Mouse (Mus musculus): ENCODE measurements at regions not wholly inside any gene's neighbourhood (a gene's known extent, or its start where the extent isn't known, plus 50 kb on each side); places are given as distances from the start of the nearest gene placed in this dataset.

DNA sequence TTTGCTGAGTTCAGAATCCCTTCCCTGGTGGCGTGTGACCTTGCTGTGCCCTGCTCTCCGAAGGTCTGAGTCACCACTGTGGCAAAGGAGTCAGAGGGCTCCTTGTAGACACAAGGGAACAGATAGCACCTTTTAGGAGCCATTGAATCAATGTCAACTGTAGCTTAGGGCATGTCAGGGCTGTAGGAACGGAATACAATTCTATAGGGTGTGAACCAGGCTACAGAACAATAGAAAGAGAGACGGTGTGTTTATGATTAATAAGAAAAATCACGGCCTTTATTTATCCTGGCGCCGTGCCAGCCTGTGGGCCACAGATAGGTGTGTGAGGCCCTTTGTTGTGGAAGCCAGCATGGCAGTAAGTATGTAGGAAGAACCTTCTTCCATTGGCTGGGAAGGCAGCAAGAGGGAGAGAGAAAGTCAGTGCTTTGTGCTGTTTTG, 228.4 kb upstream of the Foxq1 start:
- peak; percentile 40 for DNase-seq (ENCODE audit: extremely low read depth, low read depth, low spot score)

- DNase-seq (ENCODE audit: extremely low read depth, low read depth, low spot score): peak; percentile 78
Measured at GRCm38 (mm10) chr13:31328756-31329155, 227.2 kb upstream of the Foxq1 start.

DNA sequence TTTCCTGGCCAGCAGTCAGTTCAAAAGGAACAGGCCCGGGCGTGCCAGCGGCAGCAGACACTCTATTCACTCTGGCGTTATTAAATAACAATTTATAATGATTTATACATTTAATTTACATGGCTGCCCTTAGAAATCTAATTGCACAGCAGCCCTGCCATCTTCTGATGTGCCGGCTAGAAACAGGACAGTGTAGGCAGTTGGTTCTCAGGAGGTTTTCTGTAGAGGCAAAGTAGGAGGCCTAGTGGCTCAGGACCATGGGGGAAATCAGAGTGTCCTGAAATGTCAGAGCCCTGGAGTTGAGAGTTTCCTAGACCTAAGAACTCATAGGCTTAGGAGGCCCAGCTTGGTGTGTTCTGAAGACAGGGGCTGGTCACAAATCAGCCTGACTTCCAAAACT, 225.2 kb upstream of the Foxq1 start:
- no peak for DNase-seq (ENCODE audit: extremely low read depth, low read depth, low spot score)

DNA sequence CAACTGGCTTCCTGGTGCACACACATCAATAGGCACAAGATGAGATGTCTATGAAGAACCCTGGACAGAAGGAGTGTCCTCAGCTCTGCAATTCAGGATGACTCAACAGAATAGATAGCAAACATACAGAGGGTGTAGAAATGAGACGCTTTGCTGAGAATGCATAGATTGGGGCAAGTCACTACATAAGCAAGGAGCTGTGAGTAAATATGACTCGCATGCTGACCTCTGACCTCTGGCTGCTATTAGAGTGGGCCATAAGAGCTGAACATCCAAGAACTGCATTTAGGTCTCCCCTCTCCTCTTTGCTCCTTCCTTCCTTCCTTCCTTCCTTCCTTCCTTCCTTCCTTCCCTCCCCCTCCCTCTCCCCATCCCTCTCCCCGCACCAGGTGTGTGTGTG, 221.0 kb upstream of the Foxq1 start:
- DNase-seq (ENCODE audit: extremely low read depth, low read depth, low spot score): no peak

- DNase-seq (ENCODE audit: extremely low read depth, low read depth, low spot score): no peak
Measured at GRCm38 (mm10) chr13:31337631-31338030, 218.3 kb upstream of the Foxq1 start.

DNA sequence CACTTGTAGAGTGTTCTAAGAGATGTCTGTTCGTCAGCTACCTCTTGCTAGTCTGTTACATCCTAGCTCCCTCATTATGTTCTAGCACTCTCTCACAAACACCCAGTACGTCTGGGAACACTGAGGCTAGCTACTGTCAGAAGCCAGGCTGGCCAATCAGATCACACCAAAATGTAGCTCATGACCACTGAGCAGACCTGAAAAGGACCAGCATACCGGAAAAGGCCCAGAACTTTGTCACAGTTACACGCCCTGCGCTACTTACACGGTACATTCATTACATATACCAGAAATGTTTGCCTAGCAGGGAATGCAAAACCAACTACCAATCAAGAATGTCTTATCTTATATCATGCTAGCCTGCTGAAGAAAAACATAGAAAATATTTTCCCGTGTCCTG, 216.5 kb upstream of the Foxq1 start:
- no peak for DNase-seq (ENCODE audit: extremely low read depth, low read depth, low spot score)

DNA sequence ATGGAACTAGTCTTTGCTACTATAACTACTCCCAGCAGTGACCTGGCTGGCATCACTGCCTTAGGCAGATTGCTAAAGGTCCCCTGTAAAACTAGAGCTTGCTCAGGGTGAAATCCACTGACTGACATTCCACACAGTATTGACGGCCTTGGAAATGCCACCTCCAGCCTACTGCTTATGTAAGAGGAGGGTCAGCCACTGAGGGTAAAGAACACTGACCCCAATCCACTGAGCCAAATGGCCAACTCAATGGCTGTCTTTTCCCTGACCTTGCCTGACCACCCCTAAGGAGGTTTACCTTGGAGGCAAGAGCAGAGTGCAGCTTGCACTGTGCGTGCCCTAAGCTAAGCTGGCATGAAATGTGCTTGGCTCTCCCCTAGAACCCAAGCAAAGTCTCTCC, 216.0 kb upstream of the Foxq1 start:
- no peak for DNase-seq (ENCODE audit: extremely low read depth, low read depth, low spot score)

- no peak for DNase-seq (ENCODE audit: extremely low read depth, low read depth, low spot score)
Measured at GRCm38 (mm10) chr13:31340363-31340948, 215.5 kb upstream of the Foxq1 start.

DNA sequence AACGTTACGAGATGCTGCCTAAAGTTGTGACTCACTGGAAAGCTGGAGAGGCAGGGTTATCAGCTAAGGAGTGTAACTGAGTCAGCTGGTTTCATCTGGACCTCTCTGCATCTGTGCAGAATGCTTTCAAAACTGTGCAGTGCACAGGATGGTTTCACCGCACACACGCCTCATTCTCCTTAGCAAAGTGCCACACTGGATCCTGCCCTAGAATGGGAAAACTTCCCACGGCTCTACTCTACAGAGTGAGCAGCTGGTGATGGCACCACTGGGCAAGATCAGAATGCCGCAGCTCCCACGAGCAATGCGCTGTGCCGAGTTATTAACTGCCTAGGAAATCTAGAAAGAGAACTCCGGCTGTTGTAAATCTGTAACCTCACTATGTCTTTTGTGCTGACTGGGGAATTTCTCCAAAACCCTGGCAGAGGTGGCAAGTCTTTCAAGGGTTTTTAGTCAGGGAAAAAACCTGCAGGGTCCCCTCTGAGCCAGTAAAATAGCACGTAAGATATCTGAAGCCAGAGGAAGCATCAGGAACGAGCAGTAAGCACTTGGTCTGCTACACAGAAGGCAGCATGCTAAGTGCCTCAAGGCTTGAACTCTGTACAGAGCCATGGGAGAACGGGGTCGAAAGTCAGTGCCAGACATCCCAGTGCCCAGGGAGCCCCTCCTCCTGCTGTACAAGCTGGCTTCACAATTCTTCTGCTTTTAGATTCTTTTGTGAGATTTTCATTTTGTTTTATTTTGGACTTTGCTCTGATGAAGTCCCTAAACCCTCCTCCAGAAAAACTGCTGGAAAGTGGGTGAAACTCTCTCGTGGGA, 214.4 kb upstream of the Foxq1 start:
- no peak for DNase-seq (ENCODE audit: extremely low read depth, low read depth, low spot score)

- no peak for DNase-seq (ENCODE audit: extremely low read depth, low read depth, low spot score)
Measured at GRCm38 (mm10) chr13:31346205-31346604, 209.7 kb upstream of the Foxq1 start.

DNA sequence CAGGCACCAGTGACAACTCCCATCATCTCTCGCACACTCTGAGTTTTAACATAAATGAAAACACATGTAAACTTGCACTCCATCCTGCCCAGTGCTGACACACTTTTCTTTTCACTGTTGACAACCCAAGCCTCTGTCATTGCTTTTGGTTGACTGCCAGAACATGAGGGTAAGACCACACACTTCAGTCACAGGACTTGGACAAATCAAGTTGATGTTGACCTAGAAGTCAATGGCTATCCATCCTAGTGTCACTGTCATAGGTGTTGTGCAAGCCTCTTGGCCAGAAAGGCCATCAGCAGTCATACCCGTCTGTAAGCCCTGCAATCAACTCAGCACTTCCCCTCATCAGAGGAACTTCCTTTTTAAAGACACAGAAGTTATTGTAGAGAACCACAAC, 208.9 kb upstream of the Foxq1 start:
- no peak for DNase-seq (ENCODE audit: extremely low read depth, low read depth, low spot score)

DNA sequence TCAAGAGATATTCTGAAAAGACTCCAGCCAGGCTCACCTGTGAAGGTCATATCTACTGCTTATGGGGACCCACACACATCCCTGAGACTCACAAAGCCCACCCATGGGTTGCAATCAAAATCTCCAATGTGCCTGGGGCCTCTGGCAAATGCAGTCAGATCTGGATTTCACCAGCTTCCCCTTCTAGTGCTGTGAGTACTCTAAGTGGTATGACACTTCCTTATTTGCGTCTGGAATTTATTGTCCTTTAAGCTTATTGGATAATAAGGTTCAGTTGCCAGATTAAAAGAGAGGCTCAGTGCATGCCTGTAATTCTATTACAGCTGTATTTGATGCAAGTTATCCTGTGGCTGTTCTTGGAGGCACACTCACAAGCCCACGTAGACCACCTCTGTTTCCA, 206.3 kb upstream of the Foxq1 start:
- no peak for DNase-seq (ENCODE audit: extremely low read depth, low read depth, low spot score)

DNA sequence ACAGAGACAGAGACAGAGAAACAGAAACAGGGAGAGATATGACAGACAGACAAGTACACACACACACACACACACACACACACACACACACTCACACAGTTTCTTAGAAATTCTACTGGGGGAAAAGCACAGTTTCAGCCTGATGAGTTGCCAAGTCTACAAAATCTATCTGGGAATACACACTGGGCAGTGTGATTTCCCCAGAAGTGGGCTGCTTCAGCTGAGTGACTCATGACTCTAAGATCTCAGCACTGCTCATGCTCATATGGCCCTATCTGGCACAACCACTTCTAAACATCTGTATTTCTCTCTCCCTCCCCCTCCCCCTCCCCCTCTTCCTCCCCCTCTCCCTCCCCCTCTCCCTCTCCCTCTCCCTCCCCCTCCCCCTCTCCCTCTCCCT, 204.5 kb upstream of the Foxq1 start:
- DNase-seq (ENCODE audit: extremely low read depth, low read depth, low spot score): no peak

DNA sequence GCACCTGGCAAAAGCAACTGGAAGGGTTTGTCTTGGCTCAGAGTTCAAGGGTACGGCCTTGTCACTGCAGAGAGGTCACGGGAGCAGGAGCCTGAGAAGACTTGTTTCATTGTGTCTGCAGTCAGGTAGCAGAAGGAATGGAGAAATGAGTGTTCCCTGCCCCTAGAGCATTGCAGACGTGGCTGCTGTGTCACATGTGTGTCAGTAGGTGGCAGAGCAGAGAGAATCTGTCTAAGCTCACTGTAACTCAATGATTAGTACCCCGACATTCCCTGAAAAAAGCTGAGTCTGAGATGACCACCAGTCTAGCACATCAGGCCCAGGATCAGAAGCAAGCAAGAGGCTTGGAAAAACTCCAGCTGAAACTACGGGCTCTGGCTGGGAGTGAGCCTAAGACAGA, 203.1 kb upstream of the Foxq1 start:
- no peak for DNase-seq (ENCODE audit: extremely low read depth, low read depth, low spot score)

GRCm38 (mm10) chr13:31359353-31359752, 196.6 kb upstream of the Foxq1 start:
- peak; percentile 84 for DNase-seq (ENCODE audit: extremely low read depth, low read depth, low spot score)

DNA sequence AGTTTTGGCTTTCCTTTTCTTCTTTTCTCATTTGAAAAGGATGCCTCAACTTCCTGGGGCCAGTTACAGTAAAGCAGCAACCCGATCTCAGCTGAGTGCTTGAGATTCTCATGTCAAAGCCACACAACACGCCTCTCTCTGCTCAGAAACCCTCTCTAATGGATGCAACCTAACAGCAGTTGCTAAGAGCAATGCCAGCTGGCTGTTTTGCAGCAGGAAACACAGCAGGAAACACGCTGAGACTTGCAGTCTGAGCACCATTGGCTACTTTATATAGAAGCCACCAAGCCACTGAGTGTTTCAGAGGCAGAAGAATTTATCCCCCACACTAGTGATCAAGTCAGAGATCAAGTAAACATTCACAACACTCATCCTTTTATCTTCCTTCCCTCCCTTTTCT, 193.5 kb upstream of the Foxq1 start:
- DNase-seq (ENCODE audit: extremely low read depth, low read depth, low spot score): peak; percentile 25

DNA sequence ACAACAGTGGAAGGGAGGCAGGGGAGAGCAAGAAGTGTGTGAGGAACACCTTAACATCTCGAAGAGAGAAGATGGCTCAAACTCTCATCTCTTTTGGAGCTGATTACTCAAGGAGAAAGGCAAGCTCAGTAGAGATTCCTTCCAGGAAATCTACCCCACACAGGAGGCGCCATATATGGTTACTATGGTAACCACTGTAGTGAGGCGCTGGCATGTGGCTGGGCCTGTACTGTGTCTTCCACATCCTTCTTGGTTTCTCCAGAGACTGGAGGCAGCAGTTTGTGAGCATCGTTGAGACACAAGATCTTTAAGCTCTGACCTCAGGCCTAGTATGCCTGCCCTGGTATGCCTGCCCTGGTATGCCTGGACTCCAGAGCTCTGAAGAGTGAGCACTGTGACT, 191.6 kb upstream of the Foxq1 start:
- no peak for DNase-seq (ENCODE audit: extremely low read depth, low read depth, low spot score)

DNA sequence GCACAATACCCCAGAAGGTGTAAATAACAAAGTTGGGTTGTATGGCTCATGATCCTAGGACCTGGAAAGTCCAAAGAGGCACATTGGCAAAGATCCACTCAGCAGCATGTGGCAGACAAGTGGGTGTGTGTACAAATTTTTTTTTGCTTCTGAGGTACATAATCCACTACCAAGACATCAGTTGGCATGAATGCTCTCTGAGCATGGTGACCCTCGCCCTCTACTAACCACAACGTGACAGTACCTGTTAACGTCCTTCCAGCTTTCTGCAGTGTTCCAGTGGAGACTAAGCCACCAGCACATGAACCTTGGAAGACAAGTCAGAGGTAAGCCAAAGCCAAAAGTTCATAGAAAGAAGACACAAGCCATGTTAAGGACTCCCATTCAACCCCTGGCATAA, 188.7 kb upstream of the Foxq1 start:
- no peak for DNase-seq (ENCODE audit: extremely low read depth, low read depth, low spot score)

DNA sequence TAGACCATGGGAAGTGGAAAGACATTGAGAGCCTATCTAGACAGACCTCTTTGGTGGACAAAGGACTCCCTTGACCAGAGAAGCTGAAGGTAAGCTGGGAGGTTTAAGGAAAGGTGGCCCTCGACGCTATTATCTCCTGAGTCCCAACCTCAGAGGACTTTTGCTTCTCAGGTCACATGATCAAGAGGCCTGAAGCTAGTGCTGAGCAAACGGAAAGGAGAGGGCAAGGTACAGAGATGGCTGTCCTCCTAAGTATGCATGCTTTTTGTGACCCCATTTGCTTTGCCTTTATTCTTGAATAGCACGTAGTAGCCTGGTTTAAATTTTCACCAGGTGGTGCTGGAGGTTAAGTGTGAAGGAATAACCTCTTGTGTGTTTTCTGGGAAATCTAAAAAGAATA, 186.8 kb upstream of the Foxq1 start:
- no peak for DNase-seq (ENCODE audit: extremely low read depth, low read depth, low spot score)

DNA sequence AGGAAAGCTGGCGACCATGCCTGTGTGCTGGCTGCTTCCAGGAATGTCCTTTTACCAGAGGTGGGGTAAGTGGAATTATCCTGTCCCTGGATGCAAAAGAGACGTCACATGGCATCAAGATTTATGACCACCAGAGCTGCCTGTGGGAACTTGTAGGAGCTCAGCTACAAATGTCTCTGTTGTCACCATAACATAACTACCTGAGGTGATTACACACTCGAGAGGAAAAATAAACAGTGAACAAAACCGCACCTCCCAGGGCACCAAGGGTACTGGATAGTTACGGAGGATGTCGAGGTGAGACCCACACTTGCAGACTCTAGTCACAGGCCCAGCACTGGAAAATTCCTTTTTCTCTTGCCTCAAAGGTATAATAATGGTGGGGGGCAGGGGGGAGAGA, 185.1 kb upstream of the Foxq1 start:
- DNase-seq (ENCODE audit: extremely low read depth, low read depth, low spot score): no peak

DNA sequence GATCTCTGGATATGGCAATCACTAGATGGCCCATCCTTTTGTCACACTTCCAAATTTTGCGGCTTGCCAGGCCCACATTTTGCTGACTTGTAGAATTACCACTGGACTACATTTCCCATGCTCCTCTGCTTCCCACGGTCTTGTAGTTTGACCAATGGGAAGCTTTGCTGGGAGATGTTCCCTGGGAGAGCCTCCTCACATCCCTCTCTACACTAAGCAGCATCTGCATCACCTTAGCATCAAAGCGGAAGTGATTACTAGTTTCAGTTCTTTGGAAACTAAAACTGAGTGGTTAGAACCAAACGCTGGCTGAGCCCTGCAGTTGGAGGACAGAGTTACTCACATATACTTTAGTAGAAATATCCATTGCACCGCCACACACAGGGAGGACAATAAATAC, 181.9 kb upstream of the Foxq1 start:
- DNase-seq (ENCODE audit: extremely low read depth, low read depth, low spot score): no peak

DNA sequence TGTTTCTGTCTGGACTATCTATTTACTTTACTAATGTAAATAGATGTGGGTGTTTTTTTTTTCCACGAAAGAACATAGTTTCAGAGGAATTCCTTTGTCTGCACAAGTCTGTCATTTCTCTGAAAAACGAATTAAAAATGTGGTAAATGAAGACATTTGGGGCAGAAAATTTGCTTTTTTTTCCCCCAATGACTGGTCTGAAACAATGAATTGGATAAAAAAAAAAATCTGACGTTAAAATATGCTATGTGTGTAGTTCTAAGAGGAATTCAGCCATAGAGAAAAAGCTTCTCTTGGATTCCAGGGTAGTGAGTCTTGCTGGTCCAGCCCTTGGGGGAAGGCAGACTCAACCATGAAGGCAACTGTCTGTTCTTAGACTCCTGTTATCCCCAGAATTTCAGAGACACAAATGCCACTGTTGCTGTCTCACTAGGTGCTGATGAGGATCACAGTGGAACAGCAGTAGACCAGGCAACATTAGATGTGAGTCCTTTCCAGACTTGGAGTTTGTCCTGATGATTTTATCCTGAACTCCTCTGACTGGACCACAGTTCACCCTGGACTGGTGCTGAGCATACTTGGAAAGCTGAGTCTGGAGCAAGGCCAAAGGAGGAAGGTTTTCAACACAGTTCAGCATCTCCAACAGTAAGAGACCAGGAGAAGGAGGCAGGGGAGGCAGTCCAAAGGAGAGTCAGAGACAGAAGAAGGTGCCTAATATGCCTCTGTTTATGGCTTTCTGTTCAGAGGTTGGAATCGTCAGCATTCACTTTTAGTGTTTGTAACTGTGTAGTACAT, 162.3 kb upstream of the Foxq1 start:
- DNase-seq (ENCODE audit: extremely low read depth, low read depth, low spot score): no peak
